Comparison of ENCODE assay signal across 15 mouse cellular contexts in genomic region chr6:25546441-25546840, GRCm38 (mm10).
"Had no signal": no experiment of that assay in that cellular context is flagged by ENCODE, and none has a peak within 500 bp of the region (broad histone marks: within the 10 kb centered on the region; RNA-seq: fewer than 3 reads in every experiment).

No protein-coding gene starts in this region.

- H3K4me3 ChIP-seq: kidney, embryonic 15.5 days; limb, embryonic 12.5 days; liver, embryonic 13.5 days; lung, embryonic 15.5 days; neural tube, embryonic 12.5 days; stomach, embryonic 15.5 days had no signal

- H3K9me3 ChIP-seq: kidney, embryonic 15.5 days; limb, embryonic 12.5 days; liver, embryonic 13.5 days; lung, embryonic 15.5 days; neural tube, embryonic 12.5 days; stomach, embryonic 15.5 days had no signal

- H3K9ac ChIP-seq: kidney, embryonic 15.5 days; limb, embryonic 12.5 days; liver, embryonic 13.5 days; liver, postnatal 0 days; lung, embryonic 15.5 days; neural tube, embryonic 12.5 days; stomach, embryonic 15.5 days had no signal

- H3K4me1 ChIP-seq: kidney, embryonic 15.5 days; limb, embryonic 12.5 days; liver, embryonic 13.5 days; lung, embryonic 15.5 days; neural tube, embryonic 12.5 days; stomach, embryonic 15.5 days had no signal

- DNase-seq: kidney, adult 2 months; kidney, postnatal 14 days; layer of hippocampus, postnatal 36 days; liver; liver, embryonic 13.5 days; liver, postnatal 0 days; lung, postnatal 14 days; right cerebral cortex, postnatal 14 days; thymus, adult 2 months; thymus, postnatal 25 days had no signal

- H3K4me2 ChIP-seq: kidney, embryonic 15.5 days; limb, embryonic 12.5 days; liver, embryonic 13.5 days; lung, embryonic 15.5 days; neural tube, embryonic 12.5 days; stomach, embryonic 15.5 days had no signal

- H3K27me3 ChIP-seq: kidney, embryonic 15.5 days; limb, embryonic 12.5 days; liver, embryonic 13.5 days; lung, embryonic 15.5 days; neural tube, embryonic 12.5 days; stomach, embryonic 15.5 days had no signal

- ATAC-seq: liver, postnatal 0 days had no signal

- H3K36me3 ChIP-seq: kidney, embryonic 15.5 days; limb, embryonic 12.5 days; liver, embryonic 13.5 days; lung, embryonic 15.5 days; neural tube, embryonic 12.5 days; stomach, embryonic 15.5 days had no signal

- H3K27ac ChIP-seq: kidney, embryonic 15.5 days; limb, embryonic 12.5 days; liver, embryonic 13.5 days; lung, embryonic 15.5 days; neural tube, embryonic 12.5 days; stomach, embryonic 15.5 days had no signal
